Mouse (Mus musculus) kidney, adult 2 months (tissue): ENCODE measurements around the gene Aig1.

Experiments
- CTCF ChIP-seq: fragments of 200-500 bp; conservative IDR thresholded peaks from 2 replicates; pipeline ENCODE4 v1.5.1; 2011; ENCODE audit warnings: low read depth, mild to moderate bottlenecking, control low read depth, low read length, moderate library complexity, mixed read lengths; ENCODE audit not compliant: insufficient read depth, insufficient read length
- POLR2A ChIP-seq: fragments of 200-500 bp; IDR thresholded peaks from one replicate; pipeline ENCODE4 v1.6.1; 2011; ENCODE audit warnings: low read depth, low read length, control low read depth

DNA sequence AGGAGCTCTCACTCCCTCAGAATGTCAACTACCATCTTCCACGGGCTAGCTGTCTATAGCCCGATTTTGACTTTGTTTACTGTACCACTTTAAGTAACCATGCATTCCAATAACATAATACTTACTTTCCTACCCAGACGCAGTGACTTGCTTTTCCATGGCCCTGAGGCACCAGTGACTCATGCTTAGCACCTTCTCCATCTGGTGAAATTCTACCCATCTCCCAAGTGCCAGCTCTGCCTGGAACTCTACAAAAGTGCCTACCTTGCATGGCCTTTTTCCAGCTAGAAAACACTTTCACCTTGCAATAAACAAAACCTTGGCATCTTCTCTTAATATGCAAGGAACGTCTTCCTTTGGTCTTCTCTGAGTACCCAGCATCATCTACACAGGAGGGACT, 9.9 kb upstream of the Aig1 start:
- no peak for TF ChIP-seq POLR2A
- no peak for TF ChIP-seq CTCF
